Mouse (Mus musculus) heart, embryonic 10.5 days (tissue): ENCODE measurements around the gene Osgep. TPM values are rescaled to one million over a fixed set of nuclear protein-coding genes. Genes with fewer than 3 reads are reported as not detected.
A peak's percentile ranks its signal among the peaks of the same experiment; 100 is the strongest.
"Not testable (repeated sequence)": the region's sequence is repeated elsewhere in the genome, so short reads cannot be mapped to it uniquely, and the experiment has no call there.

Source experiments
- DNase-seq: peaks from one replicate; pipeline ENCODE4 v3.0.0-alpha.2; 2017; ENCODE audit warnings: low spot score
- H3K27ac ChIP-seq: fragments of 300-500 bp; sonication (generic); 2 replicates; pipeline ENCODE4 v1.5.1; 2016; ENCODE audit warnings: mild to moderate bottlenecking
- H3K27me3 ChIP-seq: fragments of 300-500 bp; sonication (generic); 2 replicates; pipeline ENCODE4 v1.6.1; 2016; ENCODE audit warnings: mild to moderate bottlenecking; ENCODE audit not compliant: poor library complexity, insufficient read depth, severe bottlenecking
- H3K36me3 ChIP-seq: fragments of 300-500 bp; sonication (generic); 2 replicates; pipeline ENCODE4 v1.6.1; 2016; ENCODE audit warnings: mild to moderate bottlenecking, moderate library complexity
- H3K4me1 ChIP-seq: fragments of 300-500 bp; sonication (generic); 2 replicates; pipeline ENCODE4 v1.6.1; 2016; ENCODE audit warnings: mild to moderate bottlenecking
- H3K4me3 ChIP-seq: fragments of 300-500 bp; sonication (generic); 2 replicates; pipeline ENCODE4 v1.5.1; 2016; ENCODE audit warnings: mild to moderate bottlenecking, moderate library complexity
- H3K9me3 ChIP-seq: fragments of 300-500 bp; sonication (generic); 2 replicates; pipeline ENCODE4 v1.6.1; 2016; ENCODE audit warnings: mild to moderate bottlenecking, moderate library complexity
- WGBS: fragments of 180-500 bp; shearing (Covaris S2); methylation state at CpG from one replicate; pipeline ENCODE4 v1.1.7; 2016; 5-methylcytosine and 5-hydroxymethylcytosine counted together
- polyA plus RNA-seq: library from polyadenylated mRNA; unstranded; fragments of >200 nt; fragmentation: Nextera tagmentation; extraction: Ambion mirVana; gene quantifications from 2 replicates; pipeline ENCODE4 v1.2.1, GENCODE M21; 2016

Gene Osgep
- polyA plus RNA-seq, 1 experiment from 2014 or later: 145 TPM

DNA sequence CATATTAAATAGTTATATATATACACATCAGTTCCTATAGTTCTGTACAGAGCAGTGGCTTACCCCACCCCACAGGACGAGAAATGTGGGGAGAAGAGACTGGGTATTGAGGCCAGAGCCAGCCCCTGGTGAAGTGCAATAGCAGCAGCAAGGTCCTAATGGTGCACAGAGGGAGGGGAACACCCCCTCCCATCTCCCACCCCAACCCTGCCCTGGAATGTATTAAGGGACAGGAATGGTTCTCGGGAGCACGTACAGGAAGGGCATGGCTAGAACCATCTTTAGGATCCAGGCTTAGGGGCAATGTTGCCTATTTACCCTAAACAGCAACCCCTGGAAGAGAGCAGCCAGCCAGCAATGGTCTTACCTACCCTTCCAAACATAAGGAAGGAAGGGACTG is 2.7 kb upstream of the Osgep start:
- H3K27me3 ChIP-seq: no peaks in the 10 kb centered on the region
- DNase-seq: no peak
- peaks cover 16% of the 10 kb centered on the region; the same call in 1 of the 2 replicates for H3K4me1 ChIP-seq
- no peak overlapping the region for H3K27ac ChIP-seq
- no peaks in the 10 kb centered on the region for H3K9me3 ChIP-seq
- 84% methylated on average over 3 of the region's 3 CpGs for WGBS
- H3K36me3 ChIP-seq: peaks cover 35% of the 10 kb centered on the region
- H3K4me3 ChIP-seq: no peak overlapping the region

DNA sequence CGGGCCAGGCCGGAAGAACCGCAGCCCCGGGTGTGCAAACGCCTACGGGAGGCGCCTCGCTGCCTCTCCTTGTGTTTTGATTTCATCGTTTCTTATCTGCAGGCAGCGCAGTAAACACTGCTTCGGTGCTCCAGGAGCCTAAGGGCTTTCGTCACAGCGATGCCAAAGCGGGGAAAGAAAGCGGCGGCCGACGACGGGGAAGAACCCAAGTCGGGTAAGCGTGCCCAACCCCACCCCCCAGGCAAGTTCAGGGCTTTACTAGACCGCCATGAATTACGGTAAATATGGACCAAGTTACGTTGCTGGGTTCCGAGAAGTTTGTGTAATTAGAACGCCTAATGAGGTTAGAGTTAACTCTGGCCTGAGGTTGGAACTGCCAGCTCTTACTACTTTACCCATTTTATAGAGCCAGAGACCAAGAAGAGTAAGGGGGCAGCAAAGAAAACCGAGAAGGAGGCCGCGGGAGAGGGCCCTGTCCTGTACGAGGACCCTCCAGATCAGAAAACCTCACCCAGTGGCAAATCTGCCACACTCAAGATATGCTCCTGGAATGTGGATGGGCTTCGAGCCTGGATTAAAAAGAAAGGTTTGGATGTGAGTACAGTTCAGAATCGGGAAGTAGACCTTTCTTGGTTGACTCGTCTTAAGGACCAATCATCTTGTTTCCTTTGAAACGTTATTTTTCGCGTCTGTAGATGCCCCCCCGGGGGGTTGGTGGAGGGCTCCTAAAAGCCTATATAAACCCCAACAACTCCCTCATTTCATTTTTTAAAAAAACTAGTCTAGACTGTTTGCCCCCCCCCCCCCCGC is 623 bp upstream of the Osgep start:
- 1% methylated on average over 38 of the region's 38 CpGs for WGBS
- Histone ChIP-seq H3K4me1 (peaks cover 16% of the 10 kb centered on the region; the same call in 1 of the 2 replicates), H3K9me3 (no peaks in the 10 kb centered on the region), H3K27me3 (no peaks in the 10 kb centered on the region), H3K36me3 (peaks cover 39% of the 10 kb centered on the region), H3K27ac (peak overlapping the region; percentile 94), H3K4me3 (peak overlapping the region; percentile 80)
- DNase-seq: no peak

DNA sequence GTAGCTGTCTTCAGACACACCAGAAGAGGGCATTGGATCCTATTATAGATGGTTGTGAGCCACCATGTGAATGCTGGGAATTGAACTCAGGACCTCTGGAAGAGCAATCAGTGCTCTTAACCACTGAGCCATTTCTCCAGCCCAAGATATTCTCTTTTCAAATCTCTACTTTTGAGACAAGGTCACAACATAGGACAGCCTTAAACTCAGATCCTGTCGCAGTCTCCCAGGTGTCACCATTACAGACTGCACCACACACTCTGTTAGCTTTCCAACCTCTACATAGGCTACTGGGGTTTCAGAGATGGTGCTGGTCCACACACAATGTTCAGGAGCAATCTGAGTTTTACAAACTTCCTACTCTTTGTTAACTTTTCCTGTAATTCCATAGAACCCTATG is 1.3 kb downstream of the Osgep start:
- H3K27me3 ChIP-seq, H3K27ac ChIP-seq, H3K4me1 ChIP-seq, H3K9me3 ChIP-seq, DNase-seq: not testable (repeated sequence)
- 71% methylated on average over 1 of the region's 1 CpGs for WGBS
- peaks cover 37% of the 10 kb centered on the region for H3K36me3 ChIP-seq
- H3K4me3 ChIP-seq: peak overlapping the region; percentile 80

DNA sequence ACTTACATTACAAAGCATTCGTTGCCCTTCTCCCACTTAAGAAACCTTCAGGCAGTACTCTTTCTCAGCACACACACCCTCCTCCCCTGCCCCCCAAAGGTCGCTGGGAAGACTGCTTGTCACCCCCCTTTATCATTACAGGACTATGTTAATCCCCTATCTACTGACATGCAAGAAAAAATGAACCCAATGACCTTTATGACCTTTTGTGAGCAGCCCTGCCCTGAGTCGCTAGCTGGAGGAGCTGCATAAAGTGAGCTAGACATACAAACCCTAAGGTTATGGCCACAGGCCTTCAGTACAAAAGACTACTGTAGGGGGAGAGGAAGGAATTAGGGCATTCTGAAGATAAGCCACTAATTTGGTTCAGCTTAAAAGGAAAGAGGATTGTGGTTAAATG is 13.3 kb downstream of the Osgep start:
- Histone ChIP-seq H3K9me3 (no peaks in the 10 kb centered on the region), H3K4me3 (no peak overlapping the region), H3K4me1 (no peaks in the 10 kb centered on the region), H3K36me3 (peaks cover 38% of the 10 kb centered on the region), H3K27me3 (no peaks in the 10 kb centered on the region), H3K27ac (no peak overlapping the region)
- WGBS: 48% methylated on average over 3 of the region's 3 CpGs
- no peak for DNase-seq

DNA sequence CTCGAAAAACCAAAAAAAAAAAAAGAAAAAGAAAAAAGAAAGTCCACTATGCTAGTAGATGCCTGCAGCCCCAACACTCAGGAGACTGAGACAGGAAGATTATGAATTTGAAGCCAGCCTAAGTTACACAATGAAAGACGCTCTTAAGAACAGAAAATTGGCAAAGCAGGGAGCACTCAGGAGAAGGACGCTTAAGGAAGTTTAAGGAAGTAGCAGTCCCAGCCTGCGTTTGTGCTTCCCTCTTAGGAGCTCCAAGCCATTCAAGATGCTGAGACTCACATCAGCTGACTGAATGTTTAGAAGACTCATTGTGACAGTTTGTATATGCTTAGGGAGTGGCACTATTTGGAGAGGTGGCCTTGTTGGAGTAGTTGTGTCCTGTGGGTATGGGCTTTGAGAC is 16.6 kb downstream of the Osgep start:
- Histone ChIP-seq H3K27ac (no peak overlapping the region), H3K36me3 (peaks cover 9% of the 10 kb centered on the region), H3K4me1 (peaks cover 5% of the 10 kb centered on the region; the same call in 1 of the 2 replicates), H3K9me3 (no peaks in the 10 kb centered on the region), H3K4me3 (no peak overlapping the region), H3K27me3 (no peaks in the 10 kb centered on the region)
- DNase-seq: no peak
- 81% methylated on average over 4 of the region's 4 CpGs for WGBS

DNA sequence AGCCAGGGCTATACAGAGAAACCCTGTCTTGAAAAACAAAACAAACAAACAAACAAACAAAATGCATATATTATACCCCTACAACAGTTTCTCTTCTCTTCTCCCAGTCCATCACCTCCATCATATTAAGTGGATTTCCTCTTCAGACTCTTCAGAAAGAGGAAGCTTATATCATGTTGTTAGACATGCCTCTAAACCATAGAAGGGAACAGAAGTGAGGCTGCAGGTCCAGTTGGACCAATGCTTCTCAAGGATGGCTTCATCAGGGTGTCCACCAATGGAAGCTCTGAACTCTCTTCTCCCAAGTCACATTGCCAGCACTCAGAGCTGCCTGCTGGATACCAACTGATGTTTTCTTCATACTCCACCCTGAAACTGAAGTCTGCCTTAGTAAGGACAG is 19.4 kb downstream of the Osgep start:
- H3K4me3 ChIP-seq: not testable (repeated sequence)

DNA sequence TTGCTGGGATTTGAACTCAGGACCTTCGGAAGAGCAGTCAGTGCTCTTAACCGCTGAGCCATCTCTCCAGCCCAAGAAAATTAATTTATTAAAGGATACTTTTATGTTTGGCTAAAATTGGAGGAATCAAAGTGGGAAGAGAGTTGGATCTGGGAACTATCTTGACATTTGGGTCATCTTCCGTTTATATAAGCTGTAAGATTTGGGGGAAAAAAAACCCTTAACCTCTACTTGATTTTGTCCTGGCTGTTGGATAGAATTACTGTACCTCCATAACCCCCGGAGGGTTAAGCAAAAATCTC is 19.9 kb downstream of the Osgep start:
- peaks cover 5% of the 10 kb centered on the region; the same call in 1 of the 2 replicates for H3K4me1 ChIP-seq
- H3K4me3 ChIP-seq: no peak overlapping the region
- H3K27ac ChIP-seq: no peak overlapping the region
- no peak for DNase-seq
- H3K9me3 ChIP-seq: no peaks in the 10 kb centered on the region
- no peaks in the 10 kb centered on the region for H3K27me3 ChIP-seq
- H3K36me3 ChIP-seq: no peaks in the 10 kb centered on the region
- 77% methylated on average over 4 of the region's 4 CpGs for WGBS

More for the DNA sequence above, 19.4 kb downstream of the Osgep start:
- not testable (repeated sequence) for DNase-seq, H3K4me1 ChIP-seq, H3K27ac ChIP-seq, H3K27me3 ChIP-seq, H3K36me3 ChIP-seq, H3K9me3 ChIP-seq

DNA sequence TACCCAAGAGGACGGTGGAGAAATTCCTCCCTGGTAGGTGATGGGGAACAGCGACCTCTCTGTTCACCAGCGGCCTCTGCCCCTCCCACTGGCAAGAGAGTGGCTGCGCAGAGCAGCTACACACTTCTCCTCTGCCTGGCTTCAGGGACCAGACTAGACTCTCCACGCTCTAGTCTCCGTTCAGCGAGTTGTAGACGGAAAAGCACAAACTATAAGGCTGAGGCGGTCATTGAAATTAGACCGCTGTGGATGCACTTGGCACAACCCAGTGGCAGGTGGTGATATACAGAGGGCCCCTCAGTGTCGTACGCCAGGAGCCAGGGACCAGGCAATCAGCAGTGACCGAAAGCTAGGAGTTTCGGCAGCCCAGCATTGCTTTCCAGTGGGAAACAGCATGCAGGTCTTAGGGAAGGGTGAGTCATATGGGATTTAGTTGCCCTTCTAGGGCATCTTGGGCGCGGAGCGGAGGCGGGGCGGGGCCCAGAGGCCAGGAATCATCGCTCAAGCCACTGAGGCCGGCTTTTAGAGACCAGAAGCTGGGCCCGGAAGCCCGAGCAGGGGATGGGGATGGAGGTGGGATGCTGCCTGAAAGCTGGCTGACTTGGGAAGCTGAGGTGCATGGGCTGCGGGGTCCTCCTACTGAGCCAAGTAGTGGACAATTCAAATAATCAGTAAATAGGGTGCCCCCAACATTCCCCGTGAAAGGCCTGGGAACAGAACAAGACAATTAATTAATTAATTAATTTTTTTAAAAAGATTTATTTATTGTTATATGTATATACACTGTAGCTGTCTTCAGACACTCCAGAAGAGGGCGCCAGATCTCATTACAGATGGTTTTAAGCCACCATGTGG is 20.5 kb downstream of the Osgep start:
- Histone ChIP-seq H3K36me3 (no peaks in the 10 kb centered on the region), H3K27me3 (no peaks in the 10 kb centered on the region), H3K4me3 (peak overlapping the region; percentile 61), H3K27ac (peak overlapping the region; percentile 39), H3K9me3 (no peaks in the 10 kb centered on the region), H3K4me1 (peaks cover 5% of the 10 kb centered on the region; the same call in 1 of the 2 replicates)
- peak; percentile 88 for DNase-seq
- WGBS: 3% methylated on average over 26 of the region's 26 CpGs

DNA sequence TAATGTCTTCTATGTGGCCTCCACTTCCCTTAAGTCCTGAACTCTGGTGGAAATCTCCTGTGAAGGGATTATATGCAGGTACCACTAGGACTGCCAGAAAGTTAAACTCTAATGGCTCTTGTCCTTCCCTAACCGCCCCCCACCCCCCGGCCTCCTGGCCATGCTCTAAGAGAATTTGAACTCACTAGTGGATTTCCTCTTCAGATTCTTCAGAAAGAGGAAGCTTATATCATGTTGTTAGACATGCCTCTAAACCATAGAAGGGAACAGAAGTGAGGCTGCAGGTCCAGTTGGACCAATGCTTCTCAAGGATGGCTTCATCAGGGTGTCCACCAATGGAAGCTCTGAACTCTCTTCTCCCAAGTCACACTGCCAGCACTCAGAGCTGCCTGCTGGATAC is 26.7 kb downstream of the Osgep start:
- Histone ChIP-seq H3K27me3 (peaks cover 38% of the 10 kb centered on the region), H3K4me1 (peaks cover 14% of the 10 kb centered on the region)
- WGBS: 93% methylated on average over 2 of the region's 2 CpGs
- H3K4me3 ChIP-seq, H3K36me3 ChIP-seq, H3K9me3 ChIP-seq, H3K27ac ChIP-seq: not testable (repeated sequence)
- peak; percentile 51 for DNase-seq

DNA sequence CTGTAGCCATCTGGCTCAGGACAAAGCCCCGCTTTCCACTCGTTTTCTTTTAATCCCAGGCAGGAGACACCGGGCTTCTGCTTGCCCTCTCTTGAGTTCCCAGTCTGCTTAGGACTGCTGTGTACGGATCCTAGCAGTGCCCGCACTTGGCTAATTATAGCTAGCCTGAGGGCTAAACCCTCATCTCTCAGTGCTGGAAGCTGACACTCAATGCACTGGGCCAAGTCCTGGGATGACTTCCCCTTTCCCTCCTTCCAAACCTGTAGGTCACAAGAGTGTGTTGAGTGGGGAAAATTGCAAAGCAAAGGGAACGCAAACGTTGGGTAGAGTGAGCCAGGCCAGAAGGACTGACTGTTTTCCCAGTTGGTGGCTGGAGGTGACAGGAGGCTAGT is 27.3 kb downstream of the Osgep start, which contains the start of gene Klhl33:
TSS of gene Klhl33 (minus strand) at position 134 of the 392 bp plus-strand sequence.
- Histone ChIP-seq H3K4me1 (peaks cover 14% of the 10 kb centered on the region), H3K27me3 (peaks cover 39% of the 10 kb centered on the region), H3K36me3 (no peaks in the 10 kb centered on the region), H3K4me3 (peak within 1 kb of the TSS; percentile 62), H3K27ac (0 out of 2 replicates have a peak within 1 kb of the TSS, but pooled peaks have one; percentile 36), H3K9me3 (no peaks in the 10 kb centered on the region)
- peak; percentile 76 for DNase-seq
- WGBS: 33% methylated on average over 7 of the region's 7 CpGs

DNA sequence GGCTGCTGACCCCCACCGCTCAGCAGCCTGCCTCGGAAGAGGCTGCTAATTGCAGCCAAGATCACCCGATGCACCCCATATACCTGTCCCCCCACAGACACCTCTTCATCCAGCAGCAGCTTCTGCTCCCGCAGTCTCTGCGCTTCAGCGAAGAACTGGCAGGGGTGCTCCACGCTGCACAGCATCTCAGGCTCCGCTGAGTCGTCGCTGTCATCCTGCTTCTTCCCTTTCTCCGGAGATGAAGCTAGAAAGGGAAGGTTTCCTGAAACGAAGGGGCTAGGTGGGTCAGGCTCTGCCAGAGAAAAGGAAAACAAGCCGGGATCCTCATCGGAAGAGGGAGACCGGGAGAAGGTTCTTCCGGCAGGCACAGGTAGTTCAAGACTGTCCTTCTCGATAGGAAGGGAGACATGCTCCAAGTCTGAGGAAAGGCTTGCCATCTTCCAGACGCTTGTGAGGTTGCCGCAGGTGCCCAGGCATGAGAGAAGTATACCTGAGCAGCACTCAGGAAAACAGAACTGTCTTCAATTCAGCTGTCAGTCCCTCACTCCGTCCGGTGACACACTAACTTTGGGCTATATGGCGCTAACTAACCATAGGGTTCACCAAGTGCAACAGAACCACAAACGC is 27.8 kb downstream of the Osgep start:
- Histone ChIP-seq H3K4me3 (peak overlapping the region; percentile 62), H3K9me3 (no peaks in the 10 kb centered on the region), H3K27ac (0 out of 2 replicates have a peak overlapping the region, but pooled peaks have one; percentile 36), H3K36me3 (no peaks in the 10 kb centered on the region), H3K4me1 (peaks cover 14% of the 10 kb centered on the region), H3K27me3 (peaks cover 39% of the 10 kb centered on the region)
- DNase-seq: peak; percentile 68
- WGBS: 18% methylated on average over 23 of the region's 23 CpGs

DNA sequence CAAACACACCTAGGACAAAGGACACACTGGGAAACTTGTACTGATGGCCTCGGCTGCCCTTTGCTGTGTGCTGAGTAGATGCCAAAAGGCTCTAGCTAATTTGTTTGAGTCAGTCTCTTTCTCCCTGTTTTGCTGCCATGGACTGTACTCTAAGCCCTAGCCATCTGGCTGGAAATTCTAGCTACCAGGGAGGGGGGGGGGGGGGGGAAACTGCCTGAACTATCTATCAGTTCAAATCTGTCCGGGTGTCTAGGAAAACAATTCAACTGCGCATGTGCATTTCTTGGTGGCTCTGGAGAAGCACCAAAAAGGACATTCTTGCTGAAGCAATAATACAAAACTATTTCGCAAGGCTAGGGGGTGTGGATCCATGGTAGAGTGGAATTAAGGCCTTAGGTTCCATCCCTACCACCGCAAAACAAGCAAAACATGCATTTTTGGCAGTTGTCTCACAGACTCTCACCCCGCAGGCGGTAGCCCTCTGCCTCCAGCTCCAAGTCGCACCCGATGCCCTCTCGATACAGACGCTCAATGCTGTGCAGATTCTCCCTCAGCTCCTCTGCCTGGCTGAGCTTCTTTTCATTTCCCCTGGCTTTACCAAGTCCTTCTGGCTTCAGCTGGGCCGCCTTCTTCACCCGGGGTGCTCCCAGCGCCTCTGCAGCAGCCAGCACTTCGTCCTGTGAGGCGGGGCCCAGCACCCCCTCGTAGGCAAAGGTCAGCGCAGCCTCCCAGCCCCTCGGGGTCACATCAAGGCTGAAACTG is 28.5 kb downstream of the Osgep start:
- H3K27ac ChIP-seq: 0 out of 2 replicates have a peak overlapping the region, but pooled peaks have one; percentile 36
- no peaks in the 10 kb centered on the region for H3K36me3 ChIP-seq
- no peak for DNase-seq
- WGBS: 17% methylated on average over 19 of the region's 19 CpGs
- H3K27me3 ChIP-seq: peaks cover 39% of the 10 kb centered on the region
- H3K9me3 ChIP-seq: no peaks in the 10 kb centered on the region
- peaks cover 14% of the 10 kb centered on the region for H3K4me1 ChIP-seq
- peak overlapping the region; percentile 62 for H3K4me3 ChIP-seq
